Mouse (Mus musculus) forebrain, embryonic 13.5 days (tissue): Measurements from ENCODE around the gene Nfasc. TPM values are rescaled to one million over a fixed set of nuclear protein-coding genes. Genes with fewer than 3 reads are reported as not detected.

ENCODE experiments used
- ATAC-seq: fragments of 200-750 bp; cut with Nextera tagmentation; 2 replicates; pipeline ENCODE4 v1.8.0; 2017
- H3K27ac ChIP-seq: fragments of 300-500 bp; sonication (generic); 2 replicates; pipeline ENCODE4 v1.5.1; 2015; ENCODE audit warnings: inconsistent platforms, mild to moderate bottlenecking, moderate library complexity
- H3K27me3 ChIP-seq: fragments of 300-500 bp; sonication (generic); 2 replicates; pipeline ENCODE4 v1.6.1; 2015; ENCODE audit warnings: mild to moderate bottlenecking, inconsistent platforms
- H3K36me3 ChIP-seq: fragments of 300-500 bp; sonication (generic); 2 replicates; pipeline ENCODE4 v1.6.1; 2015; ENCODE audit warnings: mild to moderate bottlenecking, inconsistent platforms; ENCODE audit not compliant: poor library complexity, severe bottlenecking
- H3K4me1 ChIP-seq: fragments of 300-500 bp; sonication (generic); 2 replicates; pipeline ENCODE4 v1.6.1; 2015; ENCODE audit warnings: inconsistent platforms
- H3K4me2 ChIP-seq: fragments of 300-500 bp; sonication (generic); 2 replicates; pipeline ENCODE4 v1.6.1; 2015; ENCODE audit warnings: inconsistent platforms, mild to moderate bottlenecking, moderate library complexity
- H3K4me3 ChIP-seq: fragments of 300-500 bp; sonication (generic); 2 replicates; pipeline ENCODE4 v1.5.1; 2015; ENCODE audit warnings: mild to moderate bottlenecking, inconsistent platforms
- H3K9ac ChIP-seq: fragments of 300-500 bp; sonication (generic); 2 replicates; pipeline ENCODE4 v1.6.1; 2015; ENCODE audit warnings: mild to moderate bottlenecking, inconsistent platforms
- H3K9me3 ChIP-seq: fragments of 300-500 bp; sonication (generic); replicated peaks from 2 replicates; pipeline ENCODE4 v1.6.1; 2016; ENCODE audit warnings: inconsistent platforms
- WGBS: fragments of 180-500 bp; shearing (Covaris S2); methylation state at CpG from one replicate; pipeline ENCODE4 v1.1.7; 2015; 5-methylcytosine and 5-hydroxymethylcytosine counted together
- polyA plus RNA-seq: library from polyadenylated mRNA; unstranded; fragments of >200 nt; fragmentation: Nextera tagmentation; extraction: Ambion mirVana; gene quantifications from 2 replicates; pipeline ENCODE4 v1.2.1, GENCODE M21; 2015

Gene Nfasc
- polyA plus RNA-seq = 35.3 and 35.8 TPM in 2 replicates

GRCm38 (mm10) chr1:132741175-132741997 is at the start of gene Nfasc:
TSS of gene Nfasc (minus strand) at chr1:132741797.
- H3K4me3 ChIP-seq = peak within 1 kb of the TSS; percentile 62
- ATAC-seq = peak; percentile 81
- WGBS = 2% methylated on average over 50 of the region's 51 CpGs
- no peaks in the 10 kb centered on the region for H3K9me3 ChIP-seq
- H3K27me3 ChIP-seq = peaks cover 11% of the 10 kb centered on the region
- H3K4me2 ChIP-seq = peak within 1 kb of the TSS; percentile 84
- no peaks in the 10 kb centered on the region for H3K36me3 ChIP-seq
- peak within 1 kb of the TSS; percentile 82 for H3K9ac ChIP-seq
- peak within 1 kb of the TSS; percentile 90 for H3K27ac ChIP-seq
- peaks cover 49% of the 10 kb centered on the region for H3K4me1 ChIP-seq

DNA sequence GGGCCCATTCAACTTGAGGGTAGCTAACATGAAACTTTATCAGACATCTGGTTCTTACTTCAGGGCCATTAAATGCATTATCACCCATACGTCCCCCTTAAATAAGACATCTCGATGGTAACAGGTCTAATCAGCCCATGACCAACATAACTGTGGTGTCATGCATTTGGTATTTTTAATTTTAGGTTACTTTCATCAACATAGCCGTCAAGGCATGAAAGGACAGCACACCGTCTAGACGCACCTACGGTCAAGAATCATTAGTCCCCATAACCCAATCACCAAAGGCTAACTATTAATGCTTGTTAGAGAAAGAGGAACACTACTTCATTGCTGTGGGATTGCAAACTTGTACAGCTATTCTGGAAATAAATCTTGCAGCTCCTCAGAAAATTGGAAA is 49.5 kb upstream of the Nfasc start:
- 93% methylated on average over 6 of the region's 6 CpGs for WGBS
- H3K36me3 ChIP-seq = no peaks in the 10 kb centered on the region

GRCm38 (mm10) chr1:132786866-132787265 is 45.3 kb upstream of the Nfasc start:
- WGBS = 70% methylated on average over 5 of the region's 5 CpGs

More for the DNA sequence above, 49.5 kb upstream of the Nfasc start:
- no peak overlapping the region for H3K4me2 ChIP-seq
- ATAC-seq = no peak
- H3K27me3 ChIP-seq = no peaks in the 10 kb centered on the region
- no peak overlapping the region for H3K4me3 ChIP-seq
- no peaks in the 10 kb centered on the region for H3K9me3 ChIP-seq
- no peak overlapping the region for H3K9ac ChIP-seq
- peaks cover 3% of the 10 kb centered on the region; the same call in 1 of the 2 replicates for H3K4me1 ChIP-seq
- no peak overlapping the region for H3K27ac ChIP-seq

GRCm38 (mm10) chr1:132781607-132782445 is 40.2 kb upstream of the Nfasc start:
- 60% methylated on average over 13 of the region's 13 CpGs for WGBS
- peaks cover 1% of the 10 kb centered on the region; the same call in 1 of the 2 replicates for H3K4me1 ChIP-seq

More at GRCm38 (mm10) chr1:132786866-132787265, 45.3 kb upstream of the Nfasc start:
- Histone ChIP-seq H3K27me3 (no peaks in the 10 kb centered on the region), H3K9ac (no peak overlapping the region), H3K4me3 (no peak overlapping the region), H3K36me3 (no peaks in the 10 kb centered on the region), H3K4me2 (no peak overlapping the region), H3K4me1 (peaks cover 3% of the 10 kb centered on the region; the same call in 1 of the 2 replicates), H3K9me3 (no peaks in the 10 kb centered on the region), H3K27ac (no peak overlapping the region)
- no peak for ATAC-seq

DNA sequence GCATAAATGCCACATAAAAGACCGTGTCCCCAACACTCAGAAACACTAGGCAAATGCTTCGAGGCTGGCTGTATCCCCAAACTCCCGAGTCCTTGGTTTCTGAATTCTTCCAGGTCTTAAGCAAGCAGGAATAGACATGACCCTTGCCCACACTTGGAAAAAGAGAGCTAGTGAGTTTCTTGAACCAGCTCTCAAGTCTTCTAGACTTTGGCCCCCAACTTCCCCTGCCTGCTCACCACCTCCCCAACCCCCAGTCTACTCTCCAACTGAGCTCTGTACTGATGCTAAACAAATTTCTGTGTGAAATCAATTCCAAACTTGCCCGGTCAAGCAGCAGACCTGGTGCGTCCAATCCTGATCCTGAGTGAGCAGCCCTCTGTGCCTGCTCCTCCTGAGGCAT is 39.4 kb upstream of the Nfasc start:
- H3K27ac ChIP-seq = no peak overlapping the region
- no peaks in the 10 kb centered on the region for H3K27me3 ChIP-seq

More at GRCm38 (mm10) chr1:132781607-132782445, 40.2 kb upstream of the Nfasc start:
- Histone ChIP-seq H3K9ac (no peak overlapping the region), H3K9me3 (no peaks in the 10 kb centered on the region), H3K36me3 (no peaks in the 10 kb centered on the region), H3K4me2 (no peak overlapping the region), H3K27me3 (no peaks in the 10 kb centered on the region), H3K27ac (peak overlapping the region; percentile 21), H3K4me3 (no peak overlapping the region)
- peak; percentile 53 for ATAC-seq

GRCm38 (mm10) chr1:132780254-132780653 is 38.7 kb upstream of the Nfasc start:
- ATAC-seq = no peak
- no peak overlapping the region for H3K9ac ChIP-seq
- H3K4me2 ChIP-seq = no peak overlapping the region
- H3K4me3 ChIP-seq = no peak overlapping the region
- 95% methylated on average over 1 of the region's 1 CpGs for WGBS
- H3K4me1 ChIP-seq = no peaks in the 10 kb centered on the region
- no peaks in the 10 kb centered on the region for H3K36me3 ChIP-seq
- H3K27ac ChIP-seq = no peak overlapping the region
- H3K9me3 ChIP-seq = no peaks in the 10 kb centered on the region
- no peaks in the 10 kb centered on the region for H3K27me3 ChIP-seq

More for the DNA sequence above, 39.4 kb upstream of the Nfasc start:
- Histone ChIP-seq H3K36me3 (no peaks in the 10 kb centered on the region), H3K4me2 (no peak overlapping the region), H3K9ac (no peak overlapping the region), H3K9me3 (no peaks in the 10 kb centered on the region), H3K4me1 (no peaks in the 10 kb centered on the region), H3K4me3 (no peak overlapping the region)
- 87% methylated on average over 5 of the region's 5 CpGs for WGBS
- ATAC-seq = no peak

DNA sequence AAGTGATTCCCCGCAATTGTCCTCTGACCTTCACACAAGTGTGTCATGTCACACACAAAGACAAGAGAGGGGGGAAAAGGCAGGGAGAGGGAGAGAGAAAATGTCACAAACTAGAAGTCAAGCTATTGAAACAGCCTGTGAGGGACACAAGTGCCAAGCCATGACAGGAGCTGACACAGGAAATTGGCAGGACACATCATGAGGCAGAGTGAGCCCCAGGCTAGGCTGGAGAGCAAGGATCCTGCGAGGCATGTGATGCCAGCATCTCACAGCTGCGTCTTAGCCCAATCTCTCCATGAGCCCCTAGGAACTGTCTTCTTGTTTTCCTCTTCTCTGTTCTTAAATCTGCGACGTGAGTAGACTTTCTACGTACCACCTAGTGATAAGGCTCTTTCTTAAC is 33.4 kb upstream of the Nfasc start:
- Histone ChIP-seq H3K4me3 (no peak overlapping the region), H3K27ac (no peak overlapping the region), H3K9ac (no peak overlapping the region), H3K36me3 (no peaks in the 10 kb centered on the region), H3K9me3 (no peaks in the 10 kb centered on the region), H3K27me3 (no peaks in the 10 kb centered on the region), H3K4me1 (no peaks in the 10 kb centered on the region), H3K4me2 (no peak overlapping the region)
- WGBS = 76% methylated on average over 6 of the region's 6 CpGs
- no peak for ATAC-seq

GRCm38 (mm10) chr1:132771377-132771776 is 29.8 kb upstream of the Nfasc start:
- H3K27ac ChIP-seq = no peak overlapping the region
- H3K4me1 ChIP-seq = peaks cover 5% of the 10 kb centered on the region
- no peak overlapping the region for H3K9ac ChIP-seq
- H3K36me3 ChIP-seq = no peaks in the 10 kb centered on the region
- no peak for ATAC-seq
- 33% methylated on average over 5 of the region's 5 CpGs for WGBS
- no peak overlapping the region for H3K4me3 ChIP-seq
- no peaks in the 10 kb centered on the region for H3K27me3 ChIP-seq
- H3K9me3 ChIP-seq = no peaks in the 10 kb centered on the region
- H3K4me2 ChIP-seq = no peak overlapping the region

DNA sequence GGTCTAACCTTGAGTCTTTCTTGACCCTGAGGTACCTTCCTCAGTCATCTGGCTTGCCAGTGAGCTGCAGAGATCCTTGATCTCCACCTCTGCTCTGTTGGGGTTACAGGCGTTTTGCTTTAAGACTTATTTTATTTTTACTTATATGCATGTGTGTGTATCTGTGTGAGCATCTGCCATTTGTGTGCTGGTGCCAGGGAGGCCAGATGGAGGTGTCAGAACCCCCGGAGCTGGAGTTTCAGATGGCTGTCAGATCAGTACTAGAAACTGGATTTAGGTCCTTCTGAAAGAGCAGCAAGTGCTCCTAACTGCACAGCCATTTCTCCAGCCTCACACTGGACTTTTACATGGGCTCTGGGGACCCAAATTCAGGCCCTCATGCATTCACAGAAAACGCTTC is 28.0 kb upstream of the Nfasc start:
- ATAC-seq = no peak
- no peaks in the 10 kb centered on the region for H3K36me3 ChIP-seq
- H3K27me3 ChIP-seq = no peaks in the 10 kb centered on the region
- H3K9ac ChIP-seq = no peak overlapping the region
- H3K27ac ChIP-seq = no peak overlapping the region
- peaks cover 19% of the 10 kb centered on the region for H3K4me1 ChIP-seq
- H3K4me2 ChIP-seq = no peak overlapping the region
- H3K4me3 ChIP-seq = no peak overlapping the region
- WGBS = 69% methylated on average over 3 of the region's 3 CpGs
- H3K9me3 ChIP-seq = no peaks in the 10 kb centered on the region

DNA sequence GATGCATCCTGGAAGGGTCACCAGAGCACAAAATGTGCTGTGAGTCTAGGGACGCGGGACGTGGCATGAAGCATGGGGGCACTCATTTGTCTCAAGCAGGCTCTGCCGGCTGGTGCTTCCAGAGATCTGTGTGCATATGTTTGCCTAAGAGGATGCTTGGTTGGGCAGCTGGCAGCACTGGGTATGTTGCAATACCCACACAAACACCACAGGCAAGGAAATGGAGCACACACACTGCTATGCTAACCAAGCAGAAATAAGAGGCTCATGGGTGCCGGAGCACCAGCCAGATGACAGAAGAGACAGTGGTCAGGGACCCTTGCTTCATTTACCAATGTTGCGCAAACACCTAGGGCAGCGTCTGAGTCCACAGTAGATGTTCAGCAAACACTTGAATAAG is 25.8 kb upstream of the Nfasc start:
- WGBS = 94% methylated on average over 7 of the region's 7 CpGs
- peaks cover 19% of the 10 kb centered on the region for H3K4me1 ChIP-seq
- no peak overlapping the region for H3K27ac ChIP-seq
- no peaks in the 10 kb centered on the region for H3K9me3 ChIP-seq
- H3K36me3 ChIP-seq = no peaks in the 10 kb centered on the region
- no peak for ATAC-seq
- H3K4me2 ChIP-seq = no peak overlapping the region
- H3K4me3 ChIP-seq = no peak overlapping the region
- H3K27me3 ChIP-seq = no peaks in the 10 kb centered on the region
- H3K9ac ChIP-seq = no peak overlapping the region

DNA sequence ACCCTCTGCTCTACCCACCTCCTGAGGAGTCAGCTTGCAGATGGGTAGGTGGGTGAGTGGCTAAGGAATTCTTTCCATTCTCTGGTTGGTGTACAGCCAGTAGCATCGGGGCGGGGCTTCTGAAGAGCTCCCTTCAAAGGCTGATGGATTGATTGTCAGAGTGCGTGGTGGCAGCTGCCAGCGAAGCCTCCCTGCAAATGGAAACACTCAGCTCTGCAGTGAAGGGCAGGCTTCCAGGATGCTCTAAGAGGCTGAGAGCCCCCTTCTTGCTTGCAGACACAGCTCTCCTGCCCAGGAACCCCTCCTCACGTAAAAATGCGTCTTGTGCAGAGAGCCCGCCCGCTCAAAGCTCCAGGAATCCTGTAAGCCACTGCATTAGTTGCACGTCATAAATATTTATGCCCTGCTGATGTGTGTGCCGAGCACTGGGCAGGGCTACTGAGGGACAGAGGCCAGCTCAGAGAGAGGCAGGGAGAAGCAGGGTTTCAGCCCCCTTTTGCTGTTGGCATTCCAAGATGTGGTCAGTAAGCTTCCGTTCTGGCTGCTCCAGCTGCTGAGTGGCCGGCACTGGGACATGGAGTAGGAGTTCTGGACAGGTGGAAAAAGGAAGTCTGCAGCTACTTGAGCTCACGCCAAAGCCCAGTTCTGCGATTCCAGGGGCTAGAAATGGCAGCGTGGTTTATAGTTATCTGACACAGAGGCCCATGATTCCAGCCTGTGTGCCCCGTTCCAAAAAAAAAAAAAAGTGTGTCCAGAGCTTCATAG is 24.5 kb upstream of the Nfasc start:
- H3K27ac ChIP-seq = peak overlapping the region; percentile 81
- H3K9me3 ChIP-seq = no peaks in the 10 kb centered on the region
- no peaks in the 10 kb centered on the region for H3K36me3 ChIP-seq
- peak overlapping the region; percentile 19 for H3K4me3 ChIP-seq
- H3K9ac ChIP-seq = peak overlapping the region; percentile 46
- H3K4me2 ChIP-seq = peak overlapping the region; percentile 52
- H3K27me3 ChIP-seq = no peaks in the 10 kb centered on the region
- 32% methylated on average over 16 of the region's 16 CpGs for WGBS
- ATAC-seq = peak; percentile 90
- peaks cover 19% of the 10 kb centered on the region for H3K4me1 ChIP-seq
